Mouse (Mus musculus): ENCODE results near the gene Entpd7.

- TF ChIP-seq POLR2A (IDR thresholded peaks at IDR 0.05; ENCODE audit: borderline replicate concordance, extremely low read depth, low read depth, low read length) (no peak), CTCF (IDR thresholded peaks at IDR 0.05; ENCODE audit: insufficient read depth, low read length) (no peak)
Measured at GRCm38 (mm10) chr19:43709317-43709716, 19.8 kb downstream of the Entpd7 start.
